Mouse (Mus musculus) G1E (cell line): ENCODE data around the gene Rora. TPM values are rescaled to one million over a fixed set of nuclear protein-coding genes. Genes with fewer than 3 reads are reported as not detected.

Experiments
- ATAC-seq: 2 replicates; pipeline ENCODE4 v1.8.0; 2016; ENCODE audit warnings: mild to moderate bottlenecking; ENCODE audit not compliant: insufficient number of reproducible peaks, poor library complexity, low FRiP score, severe bottlenecking; ENCODE audit errors: extremely low read depth
- DNase-seq: peaks from one replicate; pipeline ENCODE4 v3.0.0; 2012; ENCODE audit warnings: low spot score
- H3K27me3 ChIP-seq: 2 replicates; pipeline ENCODE4 v1.6.1; 2012; ENCODE audit warnings: mild to moderate bottlenecking, low read length, inconsistent platforms; ENCODE audit not compliant: insufficient read depth
- H3K36me3 ChIP-seq: replicated peaks from 2 replicates; pipeline ENCODE3; 2012; ENCODE audit warnings: mild to moderate bottlenecking, inconsistent platforms
- H3K4me1 ChIP-seq: 2 replicates; pipeline ENCODE4 v1.6.1; 2012; ENCODE audit warnings: low read depth, low read length, inconsistent platforms, mixed read lengths; ENCODE audit not compliant: insufficient read depth
- H3K4me3 ChIP-seq: 2 replicates; pipeline ENCODE4 v1.5.1; 2012; ENCODE audit warnings: low read depth, mild to moderate bottlenecking, inconsistent platforms, low read length, moderate library complexity, mixed read lengths
- H3K9me3 ChIP-seq: replicated peaks from 2 replicates; pipeline ENCODE4 v1.6.1; 2012; ENCODE audit warnings: inconsistent platforms
- CTCF ChIP-seq: IDR thresholded peaks from 2 replicates; pipeline ENCODE4 v1.5.1; 2012; ENCODE audit warnings: low read depth, low read length, inconsistent platforms, mixed read lengths
- GATA1 ChIP-seq: IDR thresholded peaks from 2 replicates; pipeline ENCODE4 v1.6.1; 2012; ENCODE audit warnings: borderline replicate concordance, low read length, inconsistent platforms, mixed read lengths
- GATA2 ChIP-seq: IDR thresholded peaks from 2 replicates; pipeline ENCODE4 v1.6.1; 2012; ENCODE audit warnings: low read depth, low read length, inconsistent platforms, borderline replicate concordance
- POLR2AphosphoS5 ChIP-seq: IDR thresholded peaks from 2 replicates; pipeline ENCODE4 v1.6.1; 2012; ENCODE audit warnings: low read depth, low read length, inconsistent platforms; ENCODE audit not compliant: insufficient replicate concordance
- TAL1 ChIP-seq: conservative IDR thresholded peaks from 2 replicates; pipeline ENCODE4 v1.6.1; 2012; ENCODE audit warnings: low read depth, low read length, inconsistent platforms, mixed read lengths
- polyA plus RNA-seq: library from polyadenylated mRNA; stranded (reverse); fragments of >175 nt; gene quantifications from 2 replicates; pipeline ENCODE4 v1.2.3, GENCODE M21; 2012
- total RNA-seq, 2 experiments: library from RNA; stranded (forward) in 1 of 2; stranded (reverse) in 1 of 2; fragments of 200-1000 nt in 1 of 2; fragments of >200 nt in 1 of 2; fragmentation: Nextera tagmentation in 1 of 2; gene quantifications; 2 replicates each; pipeline ENCODE4 v1.2.3; 2014 to 2017

The Rora gene
- total and polyA plus RNA-seq, 3 experiments = 0.11 TPM; not detected in 2

- no peak overlapping the region for H3K4me3 ChIP-seq
- H3K27me3 ChIP-seq = no peaks in the 10 kb centered on the region
- ATAC-seq (no peak), DNase-seq (no peak)
- peaks cover 57% of the 10 kb centered on the region for H3K9me3 ChIP-seq
- TF ChIP-seq POLR2AphosphoS5 (no peak), TAL1 (no peak), GATA1 (no peak), GATA2 (no peak), CTCF (no peak)
- H3K36me3 ChIP-seq = no peaks in the 10 kb centered on the region
- no peaks in the 10 kb centered on the region for H3K4me1 ChIP-seq
Measured at GRCm38 (mm10) chr9:68799065-68799464, 145.5 kb downstream of the Rora start.

- no peaks in the 10 kb centered on the region for H3K36me3 ChIP-seq
- H3K4me3 ChIP-seq = no peak overlapping the region
- peaks cover 66% of the 10 kb centered on the region for H3K9me3 ChIP-seq
- TF ChIP-seq GATA2 (no peak), GATA1 (no peak), CTCF (no peak), TAL1 (no peak), POLR2AphosphoS5 (no peak)
- H3K4me1 ChIP-seq = no peaks in the 10 kb centered on the region
- DNase-seq (no peak), ATAC-seq (no peak)
- H3K27me3 ChIP-seq = no peaks in the 10 kb centered on the region
Measured at GRCm38 (mm10) chr9:68804229-68804628, 150.6 kb downstream of the Rora start.

- ATAC-seq (no peak), DNase-seq (no peak)
- H3K4me3 ChIP-seq = no peak overlapping the region
- no peaks in the 10 kb centered on the region for H3K27me3 ChIP-seq
- TF ChIP-seq POLR2AphosphoS5 (no peak), GATA2 (no peak), CTCF (no peak), GATA1 (no peak), TAL1 (no peak)
- H3K36me3 ChIP-seq = no peaks in the 10 kb centered on the region
- H3K9me3 ChIP-seq = peaks cover 58% of the 10 kb centered on the region
- H3K4me1 ChIP-seq = no peaks in the 10 kb centered on the region
Measured at GRCm38 (mm10) chr9:68805776-68806175, 152.2 kb downstream of the Rora start.

GRCm38 (mm10) chr9:68807735-68808134 lies 154.1 kb downstream of the Rora start:
- Histone ChIP-seq H3K4me1 (no peaks in the 10 kb centered on the region), H3K9me3 (peaks cover 48% of the 10 kb centered on the region), H3K36me3 (no peaks in the 10 kb centered on the region), H3K27me3 (no peaks in the 10 kb centered on the region), H3K4me3 (no peak overlapping the region)
- TF ChIP-seq GATA1 (no peak), TAL1 (no peak), CTCF (no peak), POLR2AphosphoS5 (no peak), GATA2 (no peak)
- ATAC-seq (no peak), DNase-seq (no peak)

- H3K9me3 ChIP-seq = peaks cover 46% of the 10 kb centered on the region
- TF ChIP-seq POLR2AphosphoS5 (no peak), GATA2 (no peak), TAL1 (no peak), GATA1 (no peak), CTCF (no peak)
- no peaks in the 10 kb centered on the region for H3K4me1 ChIP-seq
- no peak for ATAC-seq
- no peaks in the 10 kb centered on the region for H3K36me3 ChIP-seq
- H3K4me3 ChIP-seq = no peak overlapping the region
- no peaks in the 10 kb centered on the region for H3K27me3 ChIP-seq
- no peak for DNase-seq
Measured at GRCm38 (mm10) chr9:68809536-68809935, 155.9 kb downstream of the Rora start.

GRCm38 (mm10) chr9:68814723-68815122 lies 161.1 kb downstream of the Rora start:
- no peak for ATAC-seq
- Histone ChIP-seq H3K4me1 (no peaks in the 10 kb centered on the region), H3K9me3 (peaks cover 37% of the 10 kb centered on the region), H3K36me3 (no peaks in the 10 kb centered on the region), H3K4me3 (no peak overlapping the region), H3K27me3 (no peaks in the 10 kb centered on the region)
- DNase-seq = no peak
- TF ChIP-seq GATA1 = no peak
- no peak for TF ChIP-seq CTCF
- no peak for TF ChIP-seq TAL1
- no peak for TF ChIP-seq POLR2AphosphoS5
- no peak for TF ChIP-seq GATA2

GRCm38 (mm10) chr9:68815877-68816276 lies 162.3 kb downstream of the Rora start:
- DNase-seq (no peak), ATAC-seq (no peak)
- Histone ChIP-seq H3K36me3 (no peaks in the 10 kb centered on the region), H3K27me3 (no peaks in the 10 kb centered on the region), H3K4me3 (no peak overlapping the region), H3K9me3 (peaks cover 46% of the 10 kb centered on the region), H3K4me1 (no peaks in the 10 kb centered on the region)
- TF ChIP-seq TAL1 (no peak), GATA1 (no peak), POLR2AphosphoS5 (no peak), GATA2 (no peak), CTCF (no peak)
